Mouse (Mus musculus) left cerebral cortex, postnatal 4 days (tissue): ENCODE results near the gene Zfp811. TPM values are rescaled to one million over a fixed set of nuclear protein-coding genes. Genes with fewer than 3 reads are reported as not detected.
A peak's percentile ranks its signal among the peaks of the same experiment; 100 is the strongest.
"Not testable (repeated sequence)": the region's sequence is repeated elsewhere in the genome, so short reads cannot be mapped to it uniquely, and the experiment has no call there.

ENCODE experiments used
- DNase-seq: peaks from one replicate; pipeline ENCODE4 v3.0.0-alpha.2; 2022
- intact Hi-C: fragments of 180-260 bp; cut with DNase I; formaldehyde crosslinking; loops from one replicate; pipeline ENCODE4 v1.15.1; 2025
- total RNA-seq, 2 experiments: library from RNA; stranded (reverse); gene quantifications; 2 replicates each; pipeline ENCODE4 v1.2.3; 2021

Zfp811 gene
- 10 to 100 TPM; 17.2 to 18.0 TPM for total RNA-seq

- intact Hi-C loops, result no loop called here
- peak; percentile 67 for DNase-seq
Observed at GRCm38 (mm10) chr17:32809544-32810374, at the start of gene Zfp811. Gene Zfp811, minus strand, starts transcription at chr17:32809931.

DNA sequence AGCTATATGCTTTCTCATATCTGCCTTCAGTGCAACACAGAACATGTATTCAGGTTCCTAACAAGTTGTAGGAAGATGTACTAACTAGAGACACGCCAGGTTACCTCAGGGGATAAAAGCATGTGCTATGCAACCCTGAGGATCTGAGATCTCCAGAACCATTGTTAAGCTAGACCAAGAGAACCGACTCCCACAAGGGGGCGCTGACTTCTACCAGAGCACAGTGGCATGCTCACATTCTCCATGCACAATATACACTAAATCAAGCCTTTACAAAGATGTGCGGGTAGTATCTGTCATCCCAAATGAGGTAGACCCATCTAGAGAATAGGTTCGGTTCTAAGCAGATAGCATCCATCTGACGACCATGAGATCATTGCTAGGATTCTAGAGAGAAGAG, 47.0 kb upstream of the Zfp811 start:
- DNase-seq, intact Hi-C loops: not testable (repeated sequence)

DNA sequence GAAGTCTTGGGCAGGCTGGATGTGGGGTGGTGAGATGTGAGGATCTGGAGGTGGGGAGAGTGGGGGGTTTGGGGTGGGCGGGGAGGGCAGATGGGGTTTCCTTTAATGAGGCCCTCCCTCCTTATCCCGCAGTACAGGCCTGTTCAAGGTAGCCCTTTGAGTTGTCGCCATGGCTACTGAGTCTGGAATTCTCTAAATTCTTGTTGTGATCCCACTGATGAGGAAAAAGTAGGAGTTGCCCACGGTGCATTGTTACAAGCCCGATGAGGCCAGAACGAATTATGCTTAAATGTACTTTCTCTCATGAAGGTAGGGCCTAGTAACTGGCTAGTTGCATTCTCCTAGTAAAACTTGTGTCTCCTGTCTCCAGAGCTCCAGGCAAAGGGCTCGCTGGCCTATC, 41.9 kb upstream of the Zfp811 start:
- DNase-seq, result no peak
- intact Hi-C loops, result no loop called here

GRCm38 (mm10) chr17:32841388-32841787, 31.7 kb upstream of the Zfp811 start:
- DNase-seq, result no peak
- intact Hi-C loops, result no loop called here

- no peak for DNase-seq
- intact Hi-C loops, result no loop called here
Observed at GRCm38 (mm10) chr17:32839083-32839802, 29.5 kb upstream of the Zfp811 start.

GRCm38 (mm10) chr17:32830418-32830782, 20.7 kb upstream of the Zfp811 start:
- intact Hi-C loops, result no loop called here

DNA sequence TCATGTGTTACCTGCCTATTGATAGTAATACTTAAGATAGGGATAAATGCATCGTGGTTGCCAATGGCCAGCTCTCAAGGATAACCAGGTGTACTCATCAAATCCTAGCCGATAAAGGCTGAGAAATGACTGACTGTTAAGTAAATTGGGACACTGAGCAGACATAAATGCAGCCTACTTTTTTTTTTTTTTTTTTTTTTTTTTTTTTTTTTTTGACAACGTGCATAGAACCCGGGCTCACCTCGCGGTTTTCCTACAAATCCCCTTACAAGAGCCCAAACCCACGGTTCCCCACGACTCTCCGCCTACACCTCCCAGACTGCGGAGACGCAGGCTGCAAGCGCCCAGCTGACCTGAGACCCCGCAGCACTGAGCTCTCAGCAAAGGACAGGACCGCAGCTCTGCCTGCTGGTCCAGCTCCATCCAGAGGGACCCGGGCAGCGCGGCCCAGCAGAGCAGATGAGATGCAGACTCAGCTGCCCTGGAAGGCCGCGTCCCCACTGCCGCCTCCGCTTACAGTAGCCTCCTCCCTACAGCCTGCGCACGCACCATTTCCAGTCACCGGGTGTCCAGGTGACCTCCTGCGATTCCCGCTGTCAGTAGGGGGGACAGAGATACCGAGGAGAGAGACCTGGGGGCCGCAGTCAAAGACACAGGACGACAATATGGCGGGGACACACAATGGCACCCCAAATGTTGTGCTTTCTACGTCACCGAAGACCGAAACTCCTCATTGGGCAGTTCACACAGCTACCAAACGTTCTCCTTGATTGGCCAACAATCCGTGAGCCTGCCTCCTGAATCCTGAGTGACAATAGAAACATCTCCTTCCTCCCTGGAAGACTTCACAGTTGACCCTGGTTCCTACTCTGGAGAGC, 20.0 kb upstream of the Zfp811 start, which contains the start of gene Zfp799:
Gene Zfp799 (minus strand): TSS at position 722 of the 878 bp plus-strand sequence.
- intact Hi-C loops, result no loop called here
- peak; percentile 73 for DNase-seq

More at GRCm38 (mm10) chr17:32830418-32830782, 20.7 kb upstream of the Zfp811 start:
- DNase-seq, result no peak

GRCm38 (mm10) chr17:32816074-32816784, 6.5 kb upstream of the Zfp811 start:
- intact Hi-C loops, result no loop called here
- no peak for DNase-seq

DNA sequence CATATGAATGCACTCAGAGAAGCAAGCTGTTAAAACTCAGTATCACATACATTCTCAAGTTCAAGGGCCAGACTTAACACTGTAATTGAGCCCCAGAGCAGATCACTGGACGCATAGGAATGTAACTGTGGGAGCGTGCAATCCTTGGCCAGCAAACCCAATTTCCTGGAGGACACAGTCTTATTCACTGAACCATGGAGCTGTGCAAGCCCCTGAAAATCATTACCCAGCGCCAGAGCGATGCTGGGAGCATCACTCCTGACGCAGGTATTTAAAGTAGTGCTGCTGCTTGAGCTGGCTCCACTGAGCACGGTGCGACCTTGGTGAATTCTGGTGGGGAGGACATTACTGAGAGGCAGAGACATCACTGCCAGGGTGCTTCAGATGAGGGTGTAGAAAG, 4.4 kb upstream of the Zfp811 start:
- no peak for DNase-seq
- intact Hi-C loops, result no loop called here

DNA sequence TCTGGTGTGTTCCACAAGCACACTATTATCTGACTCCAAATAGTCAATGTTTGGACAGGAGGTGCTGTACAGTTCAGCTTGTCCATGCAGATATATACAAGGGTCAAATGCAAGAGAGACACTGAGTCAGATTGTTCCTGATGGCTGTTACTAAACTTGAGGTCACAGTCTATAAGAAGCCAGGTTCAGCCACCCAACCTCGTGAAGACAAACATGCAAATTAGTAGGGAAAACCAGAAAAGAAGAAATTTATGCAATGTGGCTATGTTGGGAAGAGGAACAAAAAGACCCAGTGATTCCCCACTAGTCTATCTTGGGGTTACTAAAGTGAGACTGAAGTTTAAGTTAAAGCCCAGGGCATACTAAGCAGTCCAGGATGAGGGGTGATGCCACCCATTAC, 917 bp upstream of the Zfp811 start:
- intact Hi-C loops, result no loop called here
- no peak for DNase-seq

DNA sequence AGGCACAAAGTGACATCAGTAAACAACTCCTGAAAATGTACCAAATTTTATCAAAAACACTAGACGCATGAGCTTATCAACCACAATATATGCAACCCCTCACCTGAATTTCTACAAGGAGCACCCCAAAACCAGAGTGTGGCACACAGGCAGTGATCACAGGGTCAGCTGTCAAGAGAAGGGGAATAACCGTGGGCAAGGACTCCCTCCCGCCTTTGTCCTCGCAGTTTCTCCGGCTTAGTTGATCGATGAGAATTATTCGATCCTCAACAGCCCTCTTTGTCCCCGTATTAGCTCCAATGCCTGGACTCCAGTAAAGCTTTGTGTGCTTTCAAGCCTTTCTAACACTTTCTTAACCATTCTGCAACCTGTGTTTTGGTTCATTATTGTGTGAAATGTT, 810 bp downstream of the Zfp811 start:
- DNase-seq, result no peak
- intact Hi-C loops, result no loop called here

GRCm38 (mm10) chr17:32789244-32789643, 20.5 kb downstream of the Zfp811 start:
- DNase-seq, result no peak
- intact Hi-C loops, result no loop called here

DNA sequence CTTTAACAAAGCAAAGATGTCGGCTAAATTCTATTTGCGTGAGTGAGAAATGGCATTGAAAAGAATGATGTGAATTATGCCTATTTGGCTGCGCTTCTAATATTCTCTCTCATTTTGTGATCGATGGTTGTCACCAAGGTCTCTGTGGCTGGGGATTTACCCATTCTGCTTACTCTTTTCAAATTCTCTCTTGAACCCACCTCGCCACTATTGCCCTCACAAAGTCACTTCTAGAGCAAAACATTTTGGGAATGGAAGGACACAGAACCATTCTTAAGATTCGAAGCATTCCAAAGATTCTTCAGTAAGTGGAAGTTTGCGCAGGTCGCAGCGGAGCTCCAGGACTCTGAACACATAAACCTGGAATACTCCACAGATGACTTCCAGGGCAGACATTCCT, 21.2 kb downstream of the Zfp811 start:
- DNase-seq, result no peak
- intact Hi-C loops, result no loop called here

GRCm38 (mm10) chr17:32788094-32788559, 21.6 kb downstream of the Zfp811 start, which contains the start of gene Zfp871:
Gene Zfp871, minus strand, starts transcription at chr17:32788287.
- DNase-seq, result peak; percentile 84
- intact Hi-C loops, result no loop called here

DNA sequence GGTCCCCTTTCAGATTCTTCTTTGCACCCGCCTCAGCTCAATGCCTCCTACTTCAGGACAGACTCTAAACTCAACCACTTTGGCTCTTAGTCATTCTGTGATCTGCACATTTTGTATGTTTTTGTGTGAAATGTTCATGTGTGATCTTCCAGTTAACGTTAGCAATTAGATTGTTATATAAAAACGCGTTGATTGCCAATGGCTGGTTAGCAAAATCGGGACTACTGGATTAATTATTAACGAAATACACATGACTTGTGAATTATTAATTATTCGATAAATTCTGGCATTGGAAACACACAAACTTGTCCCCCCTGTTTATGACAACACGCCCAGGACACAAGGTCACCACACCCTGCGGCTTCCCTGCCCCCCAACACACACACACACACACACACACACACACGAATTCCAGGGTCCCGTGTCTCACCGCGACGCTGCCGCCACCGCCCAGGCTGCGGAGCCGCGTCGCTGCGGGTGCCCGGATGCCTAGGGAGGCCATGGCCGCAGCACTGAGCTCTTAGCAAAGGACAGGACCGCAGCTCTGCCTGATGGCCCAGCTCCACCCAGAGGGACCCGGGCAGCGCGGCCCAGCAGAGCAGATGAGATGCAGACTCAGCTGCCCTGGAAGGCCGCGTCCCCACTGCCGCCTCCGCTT, 22.2 kb downstream of the Zfp811 start:
- intact Hi-C loops, result no loop called here
- peak; percentile 42 for DNase-seq

DNA sequence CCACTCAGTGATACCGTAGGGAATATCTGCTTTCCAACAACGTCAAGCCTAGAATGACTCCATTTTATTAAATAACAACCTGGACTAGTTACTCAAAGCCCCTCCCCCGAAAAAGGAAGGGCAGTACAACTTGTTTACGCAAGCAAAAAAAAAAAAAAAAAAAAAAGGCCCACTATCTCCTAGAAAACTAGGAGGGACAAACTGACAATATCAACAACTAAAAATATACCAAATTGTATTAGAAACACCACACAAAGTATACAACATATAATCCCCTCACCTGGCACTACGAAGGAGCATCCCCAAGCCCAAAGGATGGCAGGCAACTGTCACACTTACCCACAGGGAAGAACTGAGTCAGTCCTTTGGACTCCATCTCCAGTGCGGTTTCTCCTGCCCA, 22.8 kb downstream of the Zfp811 start:
- DNase-seq, result no peak
- intact Hi-C loops, result no loop called here

DNA sequence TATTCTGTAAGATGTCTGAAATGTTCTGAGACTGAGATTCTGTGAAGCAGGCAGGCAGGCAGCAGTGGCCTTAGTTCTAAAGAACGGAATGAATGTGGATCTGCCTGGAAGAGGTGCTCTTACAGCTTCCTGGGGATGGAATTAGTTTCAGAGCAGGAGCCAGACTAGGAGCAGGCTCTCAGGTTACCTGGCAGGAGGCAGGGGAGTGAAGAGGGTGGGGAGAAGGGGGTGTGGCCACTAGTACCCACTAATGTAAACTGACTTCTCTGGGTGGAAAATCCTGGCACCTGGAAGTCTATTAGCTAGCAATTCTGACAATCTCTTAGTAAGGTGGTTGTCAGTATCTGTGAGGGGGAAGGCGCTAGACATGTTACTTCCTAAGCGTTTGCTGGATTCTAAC, 24.1 kb downstream of the Zfp811 start:
- no peak for DNase-seq
- intact Hi-C loops, result no loop called here

GRCm38 (mm10) chr17:32777564-32777963, 32.2 kb downstream of the Zfp811 start:
- intact Hi-C loops, result no loop called here
- no peak for DNase-seq

DNA sequence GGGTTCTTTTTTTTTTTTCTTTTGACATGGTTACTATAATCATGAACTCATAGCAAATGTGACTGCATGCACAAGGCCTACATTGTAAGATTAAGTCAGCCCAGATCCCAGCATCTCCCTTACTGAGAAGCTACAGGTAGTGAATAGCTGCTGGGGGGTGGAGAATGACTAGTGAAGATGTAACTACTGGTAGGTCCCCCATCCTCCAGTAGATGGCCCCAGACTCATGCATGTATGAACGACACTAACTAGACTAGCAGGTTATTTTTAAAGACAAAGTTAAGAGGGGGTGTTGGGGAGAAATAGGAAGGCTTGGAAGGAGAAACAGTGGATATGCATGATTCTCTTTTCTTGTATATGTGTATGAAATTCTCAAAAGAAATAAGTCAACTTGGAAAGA, 38.5 kb downstream of the Zfp811 start:
- intact Hi-C loops, result no loop called here

GRCm38 (mm10) chr17:32766422-32766821, 43.3 kb downstream of the Zfp811 start:
- intact Hi-C loops, result no loop called here
- no peak for DNase-seq

More for the DNA sequence above, 38.5 kb downstream of the Zfp811 start:
- DNase-seq, result no peak
